Mouse (Mus musculus) B cell, adult 2 months (primary cell): ENCODE results near the gene Ift52.

Source experiments
- DNase-seq, 2 experiments: peaks; one replicate each; pipeline ENCODE4 v3.0.0; 2022

Ift52 gene

DNA sequence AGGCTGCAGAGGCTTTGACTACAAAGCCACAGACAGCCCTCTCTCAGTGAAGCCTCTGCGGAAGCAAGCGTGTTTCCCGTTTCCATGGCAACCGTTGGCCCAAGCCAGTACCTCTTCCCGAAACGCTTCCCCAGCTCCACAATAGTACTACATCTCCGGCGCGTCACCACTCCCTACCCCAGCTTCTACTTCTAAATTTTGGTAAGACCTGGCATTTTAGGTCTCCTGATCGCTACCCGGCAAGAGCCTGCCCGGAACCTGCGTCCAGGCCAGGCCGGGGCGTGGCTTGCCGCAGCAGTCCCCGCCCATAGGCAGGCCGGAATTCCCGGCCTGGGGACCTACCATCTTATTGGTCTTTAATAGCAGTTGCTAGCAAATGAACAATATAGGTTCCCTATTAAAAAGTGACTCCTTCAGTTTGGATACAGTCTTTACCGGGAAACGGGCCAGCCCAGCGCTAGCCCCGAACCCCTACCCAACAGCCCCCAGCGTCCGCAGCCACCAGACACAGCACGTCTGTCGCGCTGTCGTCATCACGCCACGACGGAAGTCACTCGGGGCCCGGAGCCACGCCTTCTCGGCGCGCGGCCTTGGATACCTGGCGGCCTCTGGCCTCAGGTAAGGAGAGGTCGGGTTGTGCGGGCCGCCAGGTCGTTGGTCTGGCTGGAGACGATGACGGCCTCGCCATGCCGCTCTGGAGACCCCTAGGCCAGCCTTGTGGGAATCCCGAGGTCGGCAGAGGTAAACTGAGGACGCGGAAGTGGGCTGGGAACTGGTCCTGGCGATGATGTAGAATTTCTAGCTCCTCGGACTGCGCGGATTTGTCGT lies at the start of gene Ift52:
Gene Ift52 (plus strand): TSS at position 439 of the 828 bp plus-strand sequence.
- peak; percentile 94 to 95 for DNase-seq

DNA sequence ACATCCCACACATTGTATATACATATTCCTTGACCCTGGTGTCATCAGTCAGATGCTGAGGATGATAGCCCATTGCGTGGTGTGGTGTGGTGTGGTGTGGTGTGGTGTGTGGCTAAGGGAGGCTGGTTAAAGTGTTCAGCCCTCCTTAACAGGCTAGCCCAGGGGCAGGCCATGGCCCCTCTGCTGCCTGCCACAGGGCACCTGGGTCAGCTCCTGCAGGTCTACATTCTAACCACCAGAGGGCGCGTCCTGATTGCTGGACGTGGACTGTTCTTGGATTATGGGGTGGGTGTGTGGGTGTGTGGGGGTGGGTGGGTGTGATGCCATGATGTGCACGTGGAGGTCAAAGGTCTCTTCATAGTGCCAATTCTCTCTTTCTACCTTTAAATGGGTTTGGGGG lies 48.8 kb upstream of the Ift52 start:
- DNase-seq: peak; percentile 64 to 68

DNA sequence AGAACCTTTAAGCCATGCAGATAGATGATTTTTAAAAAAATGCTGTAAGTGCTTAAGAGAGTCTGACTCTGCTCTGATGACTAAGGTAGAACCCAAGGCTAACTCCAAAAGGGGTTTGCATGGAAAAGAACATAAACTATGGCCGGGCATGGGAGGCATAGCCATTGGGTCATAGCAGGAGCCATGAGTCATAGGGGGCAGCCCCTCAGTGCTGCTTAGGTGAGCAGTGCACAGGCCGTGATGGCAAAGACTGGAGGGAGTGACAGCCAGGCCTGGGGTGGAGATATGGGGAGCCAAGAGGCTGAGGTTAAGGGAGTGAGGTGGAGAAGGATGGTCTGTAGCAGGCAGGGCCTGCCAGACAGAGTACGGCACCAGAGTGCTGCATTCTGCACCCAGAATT lies 48.1 kb upstream of the Ift52 start:
- DNase-seq: no peak

DNA sequence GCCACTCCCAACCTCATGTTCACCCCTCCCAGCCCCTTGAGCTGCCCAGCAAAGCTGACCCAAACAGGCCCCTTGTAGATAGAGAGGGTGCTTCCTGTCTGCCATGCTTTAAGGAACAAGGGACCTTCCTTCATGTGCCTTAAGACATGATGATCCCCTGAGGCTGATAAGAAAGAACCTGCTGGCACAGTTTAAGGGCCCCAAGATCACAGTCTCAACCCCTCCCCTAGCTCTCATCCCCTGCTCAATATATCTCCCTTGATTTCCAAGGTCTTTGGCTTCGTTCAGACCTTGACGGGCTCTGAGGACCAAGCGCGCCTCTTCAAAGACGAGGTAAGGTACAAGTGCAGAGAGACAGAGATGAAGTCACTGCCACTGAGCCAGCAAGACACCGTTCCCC lies 46.3 kb upstream of the Ift52 start:
- no peak for DNase-seq

DNA sequence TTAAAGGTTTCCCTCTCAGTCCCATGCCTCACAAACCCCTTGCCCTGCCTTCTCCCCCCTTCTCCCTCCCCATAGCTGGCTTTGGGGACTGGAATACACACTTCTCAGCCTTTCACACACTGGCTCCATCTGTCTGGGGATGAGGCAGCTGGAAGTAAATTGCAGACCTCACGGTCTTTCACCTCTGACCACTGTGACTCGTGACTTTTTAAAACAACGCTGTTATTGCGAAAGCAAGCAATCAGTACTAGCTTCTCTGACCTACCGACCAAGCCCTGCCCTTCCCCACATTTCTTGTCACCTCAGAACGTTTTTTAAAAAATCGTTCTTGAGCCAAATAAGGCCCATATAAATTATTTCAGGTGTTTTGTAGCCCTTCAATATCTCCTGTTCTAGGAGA lies 44.4 kb upstream of the Ift52 start:
- DNase-seq: no peak

DNA sequence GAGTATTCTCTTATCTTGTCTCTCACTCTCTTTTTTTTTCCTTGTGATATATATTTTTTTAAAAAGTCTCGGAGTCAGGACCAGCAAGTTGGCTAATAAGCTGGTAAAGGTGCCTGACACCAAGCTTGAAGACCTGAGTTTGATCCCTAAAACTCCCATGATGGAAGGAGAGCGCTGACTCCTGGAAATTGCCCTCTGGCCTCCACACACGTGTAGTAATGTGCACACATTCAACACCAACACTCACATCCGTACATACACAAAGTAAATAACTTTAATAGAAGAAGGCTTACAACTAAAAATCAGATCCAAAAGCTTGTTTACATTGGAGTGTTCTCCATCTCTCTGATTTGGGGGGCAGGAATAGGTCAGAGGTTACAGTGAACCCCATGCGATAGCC lies 43.9 kb upstream of the Ift52 start:
- no peak for DNase-seq

DNA sequence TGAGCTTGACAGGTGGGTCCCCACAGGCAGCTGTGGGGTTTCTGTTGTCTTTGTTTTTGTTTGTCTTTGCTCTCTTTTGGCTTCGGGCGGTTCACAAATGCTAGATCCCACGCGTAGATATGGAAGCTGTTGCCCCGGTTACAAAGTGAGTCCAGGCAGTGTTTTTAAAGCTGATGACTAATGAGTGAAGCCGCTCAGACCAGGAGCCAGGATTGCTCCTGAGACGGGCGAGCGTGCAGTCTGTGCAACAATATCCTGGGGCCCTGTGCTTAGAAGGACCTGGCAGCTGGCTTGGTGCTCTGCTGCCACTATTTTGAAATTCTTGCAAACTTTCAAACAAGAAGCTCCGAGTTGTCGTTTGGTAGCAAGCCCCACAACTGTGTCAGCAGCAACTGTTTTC lies 43.5 kb upstream of the Ift52 start:
- no peak for DNase-seq

DNA sequence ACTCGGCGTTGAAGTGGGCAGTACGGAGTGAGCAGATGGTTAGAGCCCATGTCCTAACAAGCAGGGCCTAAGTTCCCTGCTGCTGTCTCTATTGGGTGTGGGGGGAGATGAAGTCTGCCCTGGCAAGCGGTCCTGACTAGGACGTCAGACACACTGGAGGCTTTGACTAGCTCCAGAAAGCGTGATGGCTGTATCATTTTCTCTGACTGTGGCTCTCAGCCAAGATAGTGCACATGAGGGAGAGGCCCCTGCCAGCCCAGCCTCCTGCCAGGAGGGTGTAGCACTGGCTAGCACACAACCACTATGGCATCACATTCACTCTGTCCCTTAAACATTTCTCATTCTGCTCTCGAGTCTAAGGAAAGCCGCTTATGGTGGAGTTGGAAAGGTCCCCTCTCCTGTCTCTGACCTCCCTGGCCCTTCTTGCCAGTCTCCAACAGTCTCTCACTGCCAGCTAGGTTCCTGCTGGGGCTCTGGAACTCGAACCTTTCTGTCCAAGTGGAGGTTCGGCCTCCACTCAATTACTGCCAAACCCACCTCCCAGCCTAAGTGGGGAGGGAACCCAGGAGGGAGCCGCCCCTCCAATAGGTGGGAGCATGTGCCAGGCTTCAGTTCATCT lies 41.9 kb upstream of the Ift52 start:
- no peak for DNase-seq

DNA sequence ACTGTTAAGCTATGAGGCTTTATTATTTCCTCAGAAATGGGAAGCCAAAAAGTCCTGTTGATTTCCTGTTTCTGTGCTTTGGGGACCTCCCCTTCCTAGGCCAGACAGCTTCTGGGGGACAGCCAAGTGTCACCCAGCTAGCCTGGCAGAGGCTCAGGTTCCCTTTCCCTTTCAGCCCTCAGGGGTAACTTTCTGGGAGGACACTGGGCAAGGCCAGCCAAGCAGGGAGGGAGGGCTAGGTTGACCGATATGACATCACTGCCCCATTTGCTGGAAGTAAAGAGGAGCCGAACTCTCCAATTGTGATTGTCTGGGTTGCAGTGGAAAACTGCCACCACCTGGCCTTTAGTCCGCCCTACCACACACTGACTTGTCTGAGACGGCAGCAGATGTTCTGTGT lies 41.2 kb upstream of the Ift52 start:
- no peak for DNase-seq

DNA sequence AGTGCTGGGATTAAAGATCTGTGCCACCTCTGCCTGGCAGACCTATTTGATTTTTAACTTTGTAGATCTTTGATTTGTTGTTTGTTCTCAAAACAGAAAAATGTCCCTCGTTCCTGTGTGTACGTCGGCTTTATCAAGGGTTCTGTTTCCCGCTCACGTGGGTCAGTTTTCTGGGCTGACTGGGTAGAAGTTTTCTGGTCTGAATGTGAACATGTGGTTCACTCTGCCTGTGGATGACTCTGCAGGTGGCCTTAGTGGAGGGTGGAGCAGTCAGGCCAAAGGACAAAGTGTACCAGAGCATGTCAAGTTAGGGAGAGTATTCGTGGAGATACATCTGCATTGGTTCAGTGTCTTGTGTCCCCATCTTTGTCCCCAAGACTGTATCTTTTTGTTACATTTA lies 32.8 kb upstream of the Ift52 start:
- DNase-seq: no peak

DNA sequence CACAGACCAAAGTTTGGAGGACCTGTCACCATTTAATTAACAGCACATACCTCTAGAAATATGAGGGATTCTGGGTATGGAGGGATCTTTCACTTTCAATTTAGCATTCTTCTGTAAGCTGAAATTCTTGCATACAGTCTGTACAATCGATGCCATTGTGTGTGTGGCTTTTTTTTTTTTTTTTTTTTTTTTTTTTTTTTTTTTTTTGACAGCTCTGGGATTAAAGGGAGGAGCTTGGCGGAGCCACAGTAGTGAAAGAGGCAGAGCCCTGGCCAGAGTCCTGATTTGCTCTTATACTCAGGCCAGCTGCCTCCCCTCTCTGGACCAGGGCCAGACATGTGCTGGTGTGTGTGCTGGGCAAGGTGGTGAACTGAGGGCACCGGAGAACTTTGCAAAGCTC lies 31.2 kb upstream of the Ift52 start:
- no peak for DNase-seq

DNA sequence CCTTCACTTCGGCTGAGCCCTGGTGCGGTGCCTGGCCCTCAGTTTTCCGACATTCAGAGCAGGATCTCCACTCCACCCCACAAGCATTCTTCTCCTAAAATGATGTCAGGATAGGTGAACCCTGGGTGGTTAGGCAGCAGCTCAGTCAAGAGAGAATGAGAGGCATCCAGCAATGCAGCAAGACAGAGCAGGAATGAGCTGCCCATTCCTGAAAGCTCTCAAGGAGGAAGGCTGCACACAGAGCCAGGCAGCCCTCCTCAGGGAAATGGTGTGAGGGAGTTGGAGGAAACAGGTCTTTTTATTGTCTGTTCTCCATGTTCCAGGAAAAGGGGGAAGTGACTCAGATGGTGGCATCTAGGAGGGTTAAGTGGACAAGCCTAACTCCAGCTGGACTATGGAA lies 30.4 kb upstream of the Ift52 start:
- DNase-seq: no peak

DNA sequence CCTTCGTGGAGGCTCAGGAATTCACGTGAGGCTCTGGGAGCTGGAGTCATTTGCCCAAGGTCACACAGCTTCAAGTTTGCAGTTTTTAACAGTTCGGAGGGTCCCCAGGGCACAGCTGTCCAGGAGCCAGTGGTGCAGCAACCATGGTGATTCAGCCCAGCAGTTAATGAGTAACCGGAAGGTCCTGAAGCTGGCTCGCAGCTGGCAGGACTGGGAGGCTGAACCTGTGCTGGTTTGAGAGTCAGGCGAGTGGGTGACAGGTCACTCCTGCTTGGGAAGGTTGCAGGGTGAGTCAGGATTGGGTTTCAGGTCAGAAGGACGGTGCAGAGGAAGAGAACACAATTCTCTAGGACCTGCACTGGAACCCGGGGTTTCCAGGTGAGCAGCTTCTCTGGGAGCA lies 29.9 kb upstream of the Ift52 start, which contains the start of gene Sgk2:
Gene Sgk2 (plus strand): TSS at position 113 of the 400 bp plus-strand sequence.
- DNase-seq: no peak

DNA sequence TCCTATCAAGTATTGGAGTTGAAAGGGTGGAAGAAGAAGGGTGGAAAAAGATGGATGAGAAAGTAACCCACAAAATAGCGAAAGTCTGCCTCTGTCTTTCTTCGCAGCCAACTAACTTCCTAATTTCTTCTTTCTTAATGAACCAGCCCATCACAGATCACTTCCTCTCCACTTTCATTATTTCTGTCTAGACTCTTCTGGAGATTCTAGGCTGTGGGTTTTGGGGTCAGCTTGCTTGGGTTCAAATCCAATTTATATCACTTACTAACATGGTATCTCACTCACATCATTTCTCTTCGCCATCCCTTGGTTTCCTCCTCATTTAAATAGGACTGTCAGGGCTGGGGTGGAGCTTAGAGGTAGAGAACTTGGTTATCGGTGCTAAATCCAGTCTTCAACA lies 28.9 kb upstream of the Ift52 start:
- no peak for DNase-seq

DNA sequence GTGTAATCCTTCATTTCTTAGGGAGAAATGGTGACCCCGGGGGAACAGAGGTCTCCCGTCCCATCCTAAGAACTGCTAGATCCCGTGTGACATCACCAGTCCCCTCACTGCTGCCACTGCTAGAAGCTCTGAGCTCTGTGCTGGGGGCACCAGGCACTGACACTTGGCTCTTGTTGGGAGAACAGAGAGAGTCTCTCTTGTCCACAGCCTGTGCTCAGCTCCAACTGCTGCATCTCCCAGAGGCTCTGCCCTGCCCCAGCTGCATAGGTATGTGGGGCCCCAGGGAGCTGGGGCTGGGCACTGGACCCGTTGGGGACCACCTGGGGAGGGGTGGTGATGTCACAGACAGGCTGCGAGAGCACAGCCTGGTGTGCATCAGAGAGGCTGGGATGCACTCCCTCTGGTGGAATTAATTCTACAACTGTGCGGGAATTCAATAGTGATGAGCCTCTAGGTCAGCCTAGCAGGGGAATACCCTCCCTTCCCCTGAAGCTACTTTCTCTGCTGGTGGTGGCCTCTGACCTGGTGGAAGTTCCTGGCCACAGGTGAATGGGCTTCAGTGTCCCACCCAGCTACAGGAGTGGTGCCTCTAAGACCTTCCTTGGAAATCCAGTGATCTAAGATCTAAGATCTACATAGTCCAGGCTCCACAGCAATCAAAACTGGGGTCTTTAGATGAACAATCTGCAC lies 25.6 kb upstream of the Ift52 start:
- no peak for DNase-seq

DNA sequence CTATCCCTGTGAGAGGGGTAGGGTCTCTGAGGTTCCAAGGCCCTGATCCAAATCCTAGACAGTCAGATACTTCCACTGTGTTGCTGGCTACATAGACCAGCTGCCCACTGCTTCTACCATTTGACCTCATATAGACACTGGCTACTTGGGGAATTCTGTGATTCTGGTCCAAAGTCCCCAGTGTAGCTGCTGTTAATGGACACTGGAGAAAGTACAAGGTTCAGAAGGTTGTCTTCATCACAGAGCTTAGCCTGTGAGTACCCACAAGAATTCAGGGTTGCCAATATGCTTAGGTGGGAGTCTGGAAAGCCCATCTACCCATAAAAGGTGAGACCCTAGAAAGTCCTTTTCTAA lies 25.1 kb upstream of the Ift52 start:
- no peak for DNase-seq

DNA sequence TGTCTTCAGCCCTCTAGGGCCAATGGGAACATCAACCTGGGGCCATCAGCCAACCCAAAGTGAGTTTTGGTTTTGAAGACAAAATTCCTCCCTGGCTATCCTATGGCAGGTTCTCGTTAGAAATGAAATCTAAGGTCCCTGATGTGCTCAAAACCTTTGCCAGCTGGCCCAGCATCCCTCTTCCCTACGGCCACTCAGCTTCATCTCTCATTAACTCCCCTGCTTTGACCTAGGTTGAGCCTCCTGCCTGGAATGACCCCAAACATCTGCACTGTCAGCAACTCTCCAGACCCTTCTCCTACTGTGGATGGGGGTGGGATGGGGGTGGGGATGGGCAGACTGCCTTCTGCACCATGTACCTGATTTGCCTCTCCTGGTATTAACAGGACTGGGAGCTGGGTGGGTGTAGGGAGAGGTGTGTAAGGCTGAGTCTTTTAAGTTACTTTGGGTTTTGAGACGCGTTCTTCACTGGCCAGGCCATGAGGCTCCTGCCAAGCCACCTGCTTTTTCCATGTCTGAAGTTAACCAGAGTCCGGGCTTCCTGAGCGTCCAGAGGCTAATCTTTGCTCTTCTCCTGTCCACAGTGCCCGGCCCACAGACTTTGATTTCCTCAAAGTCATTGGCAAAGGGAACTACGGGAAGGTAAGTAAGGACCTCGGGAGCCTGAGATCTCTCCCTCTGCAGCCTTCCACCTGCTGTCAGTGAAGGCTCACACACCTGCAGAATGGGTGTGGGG lies 23.1 kb upstream of the Ift52 start:
- no peak for DNase-seq

DNA sequence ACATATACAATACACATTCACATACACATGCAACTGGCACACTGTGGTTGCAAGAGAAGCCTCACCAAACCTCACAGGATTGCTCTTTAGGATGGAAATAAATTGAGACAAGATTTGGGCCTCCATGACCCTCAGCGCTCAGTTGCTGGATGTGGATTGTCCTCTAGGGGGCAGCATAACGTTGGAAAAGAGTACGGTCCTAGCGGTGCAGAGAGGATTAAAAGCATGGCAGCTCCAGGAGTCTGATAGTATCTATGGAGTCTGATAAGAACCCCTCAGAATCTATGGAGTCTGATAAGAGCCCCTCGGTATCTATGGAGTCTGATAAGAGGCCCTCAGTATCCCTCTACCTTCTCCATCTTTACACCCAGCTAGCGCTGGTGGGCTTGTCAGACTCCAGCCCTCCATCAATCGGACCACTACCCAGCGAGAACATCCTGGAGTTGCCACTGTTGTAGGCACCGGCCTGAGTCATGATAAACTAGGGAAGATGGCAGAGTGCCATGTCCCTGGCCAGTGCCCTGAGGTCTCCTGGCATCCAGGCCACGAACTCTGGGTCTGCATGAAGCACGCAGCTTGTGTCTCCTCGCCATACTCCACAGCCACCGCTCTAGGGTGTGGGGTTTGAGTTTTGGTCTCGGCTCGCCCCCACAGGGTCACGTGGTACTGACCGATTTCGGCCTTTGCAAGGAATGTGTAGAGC lies 18.5 kb upstream of the Ift52 start:
- DNase-seq: peak; percentile 68

DNA sequence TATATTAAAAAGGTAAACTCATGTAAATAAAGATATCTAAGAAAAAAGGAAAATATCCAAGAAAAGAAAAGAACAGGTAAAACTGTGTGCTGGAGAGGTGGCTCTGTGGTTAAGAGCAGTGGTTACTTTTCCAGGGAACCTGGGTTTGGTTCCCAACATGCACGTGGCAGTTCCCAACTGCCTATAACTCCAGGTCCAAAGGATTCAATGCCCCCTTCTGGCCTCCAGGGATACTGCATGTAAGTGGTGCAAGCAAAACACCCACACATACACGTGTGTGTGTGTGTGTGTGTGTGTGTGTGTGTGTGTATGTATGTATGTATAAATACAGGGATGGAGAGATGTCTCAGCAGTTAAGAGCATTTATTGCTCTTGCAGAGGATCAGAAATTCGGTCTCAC lies 17.4 kb upstream of the Ift52 start:
- DNase-seq: peak; percentile 42 to 49

DNA sequence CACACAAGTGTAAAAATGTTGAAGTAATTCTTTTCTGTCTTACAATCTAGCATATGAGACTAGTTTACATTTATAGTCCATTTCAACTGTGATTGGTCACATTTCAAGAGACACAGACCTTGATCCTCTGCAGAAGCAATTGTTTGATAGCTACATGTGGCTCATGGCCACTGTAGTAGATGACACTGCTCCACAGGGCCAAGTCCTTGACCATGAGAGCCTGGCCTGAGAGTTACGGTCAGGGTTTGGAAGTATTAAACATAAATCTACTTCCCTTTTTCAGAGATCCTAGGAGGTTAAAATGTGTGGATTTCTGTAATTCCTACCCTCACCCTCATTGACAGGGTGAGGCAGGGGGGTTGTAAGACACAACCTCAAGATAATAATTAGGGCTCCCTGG lies 16.1 kb upstream of the Ift52 start:
- no peak for DNase-seq

DNA sequence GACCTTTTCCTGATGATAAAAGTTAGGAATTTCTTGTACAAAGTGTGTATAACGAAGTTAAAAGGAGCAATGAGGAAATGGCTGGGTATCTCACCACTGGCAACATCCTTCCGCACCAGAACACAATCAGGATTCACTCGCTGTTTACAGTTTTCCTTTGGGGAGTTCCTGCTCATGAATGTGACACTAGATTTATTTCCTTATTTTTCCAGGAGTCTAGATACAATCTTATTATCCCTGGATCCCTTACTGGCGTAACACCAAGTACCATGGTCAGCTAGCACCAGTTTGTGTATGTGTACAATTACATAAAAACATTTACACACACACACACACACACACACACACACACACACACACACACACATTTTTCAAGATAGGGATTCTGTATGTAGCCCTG lies 9.9 kb upstream of the Ift52 start:
- no peak for DNase-seq

DNA sequence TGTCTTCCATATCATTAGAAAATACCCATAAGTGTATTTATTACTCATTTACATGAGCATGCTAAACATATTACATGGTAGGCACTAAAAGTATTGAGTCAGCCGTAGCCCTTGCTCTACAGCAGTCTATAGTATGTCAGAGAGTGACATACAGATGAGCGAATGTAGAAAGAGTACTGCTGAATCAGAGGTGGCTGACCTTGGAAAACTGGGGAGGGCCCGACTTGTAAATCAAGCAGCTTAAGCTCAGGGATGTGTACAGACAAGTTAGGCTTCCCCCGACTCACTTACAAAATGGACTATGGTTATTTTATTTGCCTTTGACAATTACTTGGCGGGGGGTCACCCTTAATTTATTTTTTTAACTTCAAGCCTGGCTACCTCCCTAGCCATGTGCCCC lies 14.1 kb downstream of the Ift52 start:
- DNase-seq: no peak

DNA sequence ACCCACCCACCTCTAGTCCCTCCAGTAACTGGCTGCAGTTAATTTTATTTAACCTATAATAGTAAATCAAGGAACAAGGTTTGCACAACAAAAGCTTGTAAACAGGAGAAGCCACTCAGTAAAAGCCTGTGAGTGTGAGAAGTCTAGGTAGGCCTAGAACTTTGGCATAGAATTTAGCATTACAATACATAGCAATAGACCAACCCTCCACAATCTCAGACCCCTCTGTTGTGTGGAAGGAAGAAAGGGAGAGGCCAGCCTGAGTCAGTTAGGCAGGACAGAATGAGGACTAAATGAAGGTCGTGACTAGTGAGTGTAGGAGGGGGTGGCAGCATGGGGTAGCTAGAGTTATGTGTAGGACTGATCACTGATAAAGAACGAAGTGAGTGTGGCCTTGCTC lies 14.6 kb downstream of the Ift52 start:
- DNase-seq: no peak
